Mouse (Mus musculus): ENCODE measurements around the gene Hoxb6. TPM values are rescaled to one million over a fixed set of nuclear protein-coding genes. Genes with fewer than 3 reads are reported as not detected.

Hoxb6 gene
- polyA plus RNA-seq, 1 experiment from 2014 or later, result 87.2 TPM

- DNase-seq (ENCODE audit: low spot score), result no peak
- Histone ChIP-seq H3K4me3 (ENCODE audit: low read depth, low read length) (peak overlapping the region; percentile 96), H3K4me2 (ENCODE audit: low read depth) (peak overlapping the region; percentile 100), H3K27ac (ENCODE audit: low read depth, low read length) (peak overlapping the region; percentile 100), H3K9ac (ENCODE audit: low read length) (peak overlapping the region; percentile 100), H3K9me3 (ENCODE audit: control insufficient read depth, low read length) (no peaks in the 10 kb centered on the region), H3K27me3 (ENCODE audit: control insufficient read depth, insufficient read depth, low read length) (no peaks in the 10 kb centered on the region), H3K36me3 (ENCODE audit: control insufficient read depth, insufficient read depth, low read length) (peaks cover 5% of the 10 kb centered on the region), H3K4me1 (ENCODE audit: control insufficient read depth, insufficient read depth, low read length) (peaks cover 69% of the 10 kb centered on the region)
- WGBS, result 9% methylated on average over 8 of the region's 8 CpGs
- ATAC-seq (ENCODE audit: insufficient read depth, low FRiP score, low TSS enrichment), result no peak
Observed at GRCm38 (mm10) chr11:96328605-96329004, 36.3 kb downstream of the Hoxb6 start.

- peaks cover 8% of the 10 kb centered on the region for H3K36me3 ChIP-seq (ENCODE audit: control insufficient read depth, insufficient read depth, low read length)
- H3K27ac ChIP-seq (ENCODE audit: low read depth, low read length), result peak overlapping the region; percentile 100
- H3K4me2 ChIP-seq (ENCODE audit: low read depth), result peak overlapping the region; percentile 100
- peak overlapping the region; percentile 96 for H3K4me3 ChIP-seq (ENCODE audit: low read depth, low read length)
- H3K27me3 ChIP-seq (ENCODE audit: control insufficient read depth, insufficient read depth, low read length), result no peaks in the 10 kb centered on the region
- DNase-seq (ENCODE audit: low spot score) (peak; percentile 58), ATAC-seq (ENCODE audit: insufficient read depth, low FRiP score, low TSS enrichment) (no peak)
- 0% methylated on average over 8 of the region's 8 CpGs for WGBS
- H3K4me1 ChIP-seq (ENCODE audit: control insufficient read depth, insufficient read depth, low read length), result peaks cover 86% of the 10 kb centered on the region
- no peaks in the 10 kb centered on the region for H3K9me3 ChIP-seq (ENCODE audit: control insufficient read depth, low read length)
- H3K9ac ChIP-seq (ENCODE audit: low read length), result peak overlapping the region; percentile 100
Observed at GRCm38 (mm10) chr11:96332105-96332504, 39.8 kb downstream of the Hoxb6 start.

GRCm38 (mm10) chr11:96332618-96333032 is 40.3 kb downstream of the Hoxb6 start:
- Histone ChIP-seq H3K9me3 (ENCODE audit: control insufficient read depth, low read length) (no peaks in the 10 kb centered on the region), H3K4me3 (ENCODE audit: low read depth, low read length) (peak overlapping the region; percentile 96), H3K27ac (ENCODE audit: low read depth, low read length) (peak overlapping the region; percentile 100), H3K4me1 (ENCODE audit: control insufficient read depth, insufficient read depth, low read length) (peaks cover 86% of the 10 kb centered on the region), H3K27me3 (ENCODE audit: control insufficient read depth, insufficient read depth, low read length) (no peaks in the 10 kb centered on the region), H3K4me2 (ENCODE audit: low read depth) (peak overlapping the region; percentile 100), H3K36me3 (ENCODE audit: control insufficient read depth, insufficient read depth, low read length) (peaks cover 8% of the 10 kb centered on the region), H3K9ac (ENCODE audit: low read length) (peak overlapping the region; percentile 100)
- no peak for ATAC-seq (ENCODE audit: insufficient read depth, low FRiP score, low TSS enrichment)
- DNase-seq (ENCODE audit: low spot score), result peak; percentile 69
- WGBS, result under 1% methylated on average over 35 of the region's 35 CpGs

GRCm38 (mm10) chr11:96333241-96334001 is 41.1 kb downstream of the Hoxb6 start:
- Histone ChIP-seq H3K9ac (ENCODE audit: low read length) (peak overlapping the region; percentile 100), H3K9me3 (ENCODE audit: control insufficient read depth, low read length) (no peaks in the 10 kb centered on the region), H3K27me3 (ENCODE audit: control insufficient read depth, insufficient read depth, low read length) (no peaks in the 10 kb centered on the region), H3K27ac (ENCODE audit: low read depth, low read length) (peak overlapping the region; percentile 100), H3K4me3 (ENCODE audit: low read depth, low read length) (peak overlapping the region; percentile 96), H3K36me3 (ENCODE audit: control insufficient read depth, insufficient read depth, low read length) (peaks cover 8% of the 10 kb centered on the region), H3K4me1 (ENCODE audit: control insufficient read depth, insufficient read depth, low read length) (peaks cover 91% of the 10 kb centered on the region), H3K4me2 (ENCODE audit: low read depth) (peak overlapping the region; percentile 100)
- ATAC-seq (ENCODE audit: insufficient read depth, low FRiP score, low TSS enrichment) (no peak), DNase-seq (ENCODE audit: low spot score) (peak; percentile 65)
- 4% methylated on average over 17 of the region's 17 CpGs for WGBS

- ATAC-seq (ENCODE audit: insufficient read depth, low FRiP score, low TSS enrichment) (no peak), DNase-seq (ENCODE audit: low spot score) (no peak)
- Histone ChIP-seq H3K9ac (ENCODE audit: low read length) (peak overlapping the region; percentile 100), H3K4me3 (ENCODE audit: low read depth, low read length) (peak overlapping the region; percentile 96), H3K9me3 (ENCODE audit: control insufficient read depth, low read length) (no peaks in the 10 kb centered on the region), H3K4me1 (ENCODE audit: control insufficient read depth, insufficient read depth, low read length) (peaks cover 92% of the 10 kb centered on the region), H3K36me3 (ENCODE audit: control insufficient read depth, insufficient read depth, low read length) (peaks cover 8% of the 10 kb centered on the region), H3K27ac (ENCODE audit: low read depth, low read length) (peak overlapping the region; percentile 100), H3K27me3 (ENCODE audit: control insufficient read depth, insufficient read depth, low read length) (no peaks in the 10 kb centered on the region), H3K4me2 (ENCODE audit: low read depth) (peak overlapping the region; percentile 100)
- 6% methylated on average over 2 of the region's 2 CpGs for WGBS
Observed at GRCm38 (mm10) chr11:96334002-96334364, 41.7 kb downstream of the Hoxb6 start.

GRCm38 (mm10) chr11:96334998-96335397 is 42.7 kb downstream of the Hoxb6 start:
- WGBS, result 33% methylated on average over 3 of the region's 3 CpGs
- Histone ChIP-seq H3K4me2 (ENCODE audit: low read depth) (peak overlapping the region; percentile 100), H3K27ac (ENCODE audit: low read depth, low read length) (peak overlapping the region; percentile 100), H3K9ac (ENCODE audit: low read length) (peak overlapping the region; percentile 100), H3K36me3 (ENCODE audit: control insufficient read depth, insufficient read depth, low read length) (peaks cover 8% of the 10 kb centered on the region), H3K27me3 (ENCODE audit: control insufficient read depth, insufficient read depth, low read length) (no peaks in the 10 kb centered on the region), H3K4me1 (ENCODE audit: control insufficient read depth, insufficient read depth, low read length) (peaks cover 94% of the 10 kb centered on the region), H3K9me3 (ENCODE audit: control insufficient read depth, low read length) (no peaks in the 10 kb centered on the region), H3K4me3 (ENCODE audit: low read depth, low read length) (peak overlapping the region; percentile 96)
- DNase-seq (ENCODE audit: low spot score) (no peak), ATAC-seq (ENCODE audit: insufficient read depth, low FRiP score, low TSS enrichment) (no peak)

- Histone ChIP-seq H3K9ac (ENCODE audit: low read length) (peak overlapping the region; percentile 100), H3K4me1 (ENCODE audit: control insufficient read depth, insufficient read depth, low read length) (peaks cover 85% of the 10 kb centered on the region), H3K27ac (ENCODE audit: low read depth, low read length) (peak overlapping the region; percentile 100), H3K4me3 (ENCODE audit: low read depth, low read length) (peak overlapping the region; percentile 60), H3K27me3 (ENCODE audit: control insufficient read depth, insufficient read depth, low read length) (no peaks in the 10 kb centered on the region), H3K9me3 (ENCODE audit: control insufficient read depth, low read length) (no peaks in the 10 kb centered on the region), H3K36me3 (ENCODE audit: control insufficient read depth, insufficient read depth, low read length) (peaks cover 5% of the 10 kb centered on the region), H3K4me2 (ENCODE audit: low read depth) (peak overlapping the region; percentile 100)
- DNase-seq (ENCODE audit: low spot score) (peak; percentile 66), ATAC-seq (ENCODE audit: insufficient read depth, low FRiP score, low TSS enrichment) (no peak)
- WGBS, result 7% methylated on average over 2 of the region's 2 CpGs
Observed at GRCm38 (mm10) chr11:96336597-96336996, 44.3 kb downstream of the Hoxb6 start.

GRCm38 (mm10) chr11:96337026-96337425 is 44.8 kb downstream of the Hoxb6 start:
- ATAC-seq (ENCODE audit: insufficient read depth, low FRiP score, low TSS enrichment) (no peak), DNase-seq (ENCODE audit: low spot score) (peak; percentile 54)
- H3K36me3 ChIP-seq (ENCODE audit: control insufficient read depth, insufficient read depth, low read length), result peaks cover 5% of the 10 kb centered on the region
- no peaks in the 10 kb centered on the region for H3K27me3 ChIP-seq (ENCODE audit: control insufficient read depth, insufficient read depth, low read length)
- H3K4me2 ChIP-seq (ENCODE audit: low read depth), result peak overlapping the region; percentile 100
- H3K9me3 ChIP-seq (ENCODE audit: control insufficient read depth, low read length), result no peaks in the 10 kb centered on the region
- peak overlapping the region; percentile 100 for H3K27ac ChIP-seq (ENCODE audit: low read depth, low read length)
- peak overlapping the region; percentile 60 for H3K4me3 ChIP-seq (ENCODE audit: low read depth, low read length)
- WGBS, result 5% methylated on average over 6 of the region's 6 CpGs
- peaks cover 84% of the 10 kb centered on the region for H3K4me1 ChIP-seq (ENCODE audit: control insufficient read depth, insufficient read depth, low read length)
- peak overlapping the region; percentile 100 for H3K9ac ChIP-seq (ENCODE audit: low read length)

Data from neural tube, embryonic 11.5 days (tissue).